Mouse (Mus musculus): ENCODE results near the gene Btbd3. TPM values are rescaled to one million over a fixed set of nuclear protein-coding genes. Genes with fewer than 3 reads are reported as not detected.

Gene Btbd3
- polyA plus RNA-seq (2012; rRNA removed) = 1.4 and 1.6 TPM in 2 replicates

DNA sequence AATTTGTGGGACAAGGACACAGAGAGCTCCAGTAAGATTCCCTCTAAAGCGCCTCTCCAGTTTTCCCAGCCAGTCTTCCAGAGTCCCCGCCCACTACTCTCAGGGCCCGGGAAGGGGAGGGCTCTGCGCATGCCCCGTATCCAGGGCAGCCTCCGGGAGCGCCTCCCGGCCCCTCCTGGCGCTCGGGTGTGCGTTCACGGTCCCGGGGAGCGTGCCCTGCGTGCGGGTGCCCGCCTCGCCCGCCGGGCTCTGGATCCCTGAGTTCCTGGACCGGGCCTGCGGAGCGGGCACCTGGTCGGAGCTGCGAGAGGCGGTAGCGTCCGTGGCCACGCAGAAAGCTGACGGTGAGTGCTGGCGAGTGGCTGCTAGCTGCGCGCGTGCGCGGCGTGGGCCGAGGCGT lies at the start of gene Btbd3:
Gene Btbd3, plus strand, starts transcription at position 155 of the 400 bp plus-strand sequence.
- no peaks in the 10 kb centered on the region for H3K36me3 ChIP-seq (ENCODE audit: control insufficient read depth, insufficient read depth, low read length)
- peak within 1 kb of the TSS; percentile 95 for H3K4me3 ChIP-seq (ENCODE audit: control insufficient read depth, low read depth, low read length)
- no peaks in the 10 kb centered on the region for H3K27me3 ChIP-seq (ENCODE audit: control insufficient read depth, insufficient read depth, low read length)
- peaks cover 5% of the 10 kb centered on the region for H3K4me1 ChIP-seq (ENCODE audit: control insufficient read depth, insufficient read depth, low read length)
- H3K27ac ChIP-seq (ENCODE audit: control insufficient read depth, insufficient read depth, low read depth, low read length) = peak within 1 kb of the TSS; percentile 91
- TF ChIP-seq CTCF (IDR thresholded peaks at IDR 0.05; ENCODE audit: control insufficient read depth, insufficient read depth, insufficient replicate concordance, low read depth, low read length) (no peak), POLR2A (IDR thresholded peaks at IDR 0.05; ENCODE audit: control insufficient read depth, low read depth, low read length) (peak; percentile 61; the same call in 1 of the 2 replicates)

DNA sequence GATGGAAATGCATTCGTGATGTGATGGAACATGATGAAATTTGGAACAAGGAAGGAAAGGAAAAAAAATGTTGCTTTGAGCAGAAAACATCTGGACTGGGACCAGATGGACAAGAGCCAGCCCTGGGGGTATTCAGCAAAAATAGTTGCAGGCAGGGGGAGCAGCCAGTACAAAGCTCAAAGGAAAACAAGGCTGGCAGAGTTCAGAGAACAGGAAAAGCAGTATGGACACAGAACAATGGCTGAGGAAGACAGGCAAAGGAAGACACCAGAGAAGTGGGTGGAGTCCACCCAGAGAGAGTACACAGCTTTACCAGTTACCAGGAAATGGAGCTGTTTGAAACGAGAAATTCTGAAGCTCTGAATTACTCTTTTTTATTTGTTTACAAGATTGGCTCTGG lies 40.8 kb upstream of the Btbd3 start:
- H3K4me1 ChIP-seq (ENCODE audit: control insufficient read depth, insufficient read depth, low read length) = no peaks in the 10 kb centered on the region
- TF ChIP-seq CTCF (IDR thresholded peaks at IDR 0.05; ENCODE audit: control insufficient read depth, insufficient read depth, insufficient replicate concordance, low read depth, low read length) (no peak), POLR2A (IDR thresholded peaks at IDR 0.05; ENCODE audit: control insufficient read depth, low read depth, low read length) (no peak)
- H3K36me3 ChIP-seq (ENCODE audit: control insufficient read depth, insufficient read depth, low read length) = no peaks in the 10 kb centered on the region
- no peaks in the 10 kb centered on the region for H3K27me3 ChIP-seq (ENCODE audit: control insufficient read depth, insufficient read depth, low read length)
- H3K4me3 ChIP-seq (ENCODE audit: control insufficient read depth, low read depth, low read length) = no peak overlapping the region
- H3K27ac ChIP-seq (ENCODE audit: control insufficient read depth, insufficient read depth, low read depth, low read length) = no peak overlapping the region

DNA sequence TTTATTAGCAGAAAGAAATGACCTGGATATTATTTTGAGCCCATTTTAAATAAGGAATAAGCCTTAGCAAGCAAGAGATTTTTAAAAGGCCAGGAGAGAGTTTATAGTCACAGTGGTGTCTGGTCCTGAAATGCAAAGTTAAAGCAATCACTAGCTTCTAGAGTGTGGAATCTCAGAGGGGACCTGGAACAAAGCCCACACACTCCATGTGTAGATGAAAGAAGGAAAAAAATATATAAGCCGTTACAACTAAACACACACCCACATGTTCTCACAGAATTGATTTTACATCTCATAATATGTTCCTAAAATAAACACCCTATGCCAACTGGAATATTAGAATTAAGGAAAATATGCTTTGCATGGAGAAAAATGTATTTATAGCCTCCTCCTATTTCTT lies 36.1 kb upstream of the Btbd3 start:
- Histone ChIP-seq H3K27ac (ENCODE audit: control insufficient read depth, insufficient read depth, low read depth, low read length) (no peak overlapping the region), H3K4me3 (ENCODE audit: control insufficient read depth, low read depth, low read length) (no peak overlapping the region), H3K27me3 (ENCODE audit: control insufficient read depth, insufficient read depth, low read length) (no peaks in the 10 kb centered on the region), H3K36me3 (ENCODE audit: control insufficient read depth, insufficient read depth, low read length) (no peaks in the 10 kb centered on the region), H3K4me1 (ENCODE audit: control insufficient read depth, insufficient read depth, low read length) (no peaks in the 10 kb centered on the region)
- no peak for TF ChIP-seq POLR2A (IDR thresholded peaks at IDR 0.05; ENCODE audit: control insufficient read depth, low read depth, low read length)
- no peak for TF ChIP-seq CTCF (IDR thresholded peaks at IDR 0.05; ENCODE audit: control insufficient read depth, insufficient read depth, insufficient replicate concordance, low read depth, low read length)

DNA sequence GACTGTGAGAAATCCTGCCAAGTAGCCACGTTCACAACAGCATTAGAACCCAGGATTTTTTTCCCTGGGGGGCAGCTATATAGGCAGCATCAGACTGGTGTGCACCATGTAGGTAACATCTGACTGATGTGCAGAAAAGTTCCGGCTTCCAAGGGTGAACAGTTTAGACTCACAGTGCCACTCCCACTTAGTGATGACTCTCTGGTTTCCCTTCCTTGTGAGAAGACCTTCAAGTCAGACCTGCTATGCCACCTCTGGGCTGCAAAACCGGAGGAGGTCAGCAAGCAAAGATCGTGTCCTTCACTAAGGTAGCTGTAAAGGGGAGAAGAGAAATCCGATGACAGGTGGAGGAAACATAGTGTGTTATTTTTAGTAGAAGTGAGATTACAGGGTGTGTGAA lies 24.1 kb upstream of the Btbd3 start:
- Histone ChIP-seq H3K27me3 (ENCODE audit: control insufficient read depth, insufficient read depth, low read length) (no peaks in the 10 kb centered on the region), H3K4me1 (ENCODE audit: control insufficient read depth, insufficient read depth, low read length) (no peaks in the 10 kb centered on the region), H3K27ac (ENCODE audit: control insufficient read depth, insufficient read depth, low read depth, low read length) (no peak overlapping the region), H3K4me3 (ENCODE audit: control insufficient read depth, low read depth, low read length) (no peak overlapping the region), H3K36me3 (ENCODE audit: control insufficient read depth, insufficient read depth, low read length) (no peaks in the 10 kb centered on the region)
- TF ChIP-seq POLR2A (IDR thresholded peaks at IDR 0.05; ENCODE audit: control insufficient read depth, low read depth, low read length) (no peak), CTCF (IDR thresholded peaks at IDR 0.05; ENCODE audit: control insufficient read depth, insufficient read depth, insufficient replicate concordance, low read depth, low read length) (no peak)

DNA sequence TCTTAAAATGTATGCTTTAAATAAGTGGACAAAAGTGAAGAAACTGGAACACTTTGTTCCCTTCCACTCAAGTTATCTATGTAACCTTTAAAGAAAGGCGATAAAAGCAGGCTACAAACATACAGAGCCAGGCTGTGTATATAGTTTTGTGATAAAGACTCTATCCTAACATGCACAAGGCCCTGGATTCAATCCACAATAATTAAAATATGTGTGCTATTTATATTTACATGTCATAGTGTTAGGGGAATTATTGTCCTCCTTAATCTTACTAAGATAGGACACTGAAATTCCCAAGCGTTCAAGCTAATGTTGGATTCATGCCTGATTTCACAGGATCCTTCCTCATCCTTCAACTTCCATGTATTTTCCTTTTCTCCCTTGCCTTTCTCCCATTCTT lies 20.2 kb upstream of the Btbd3 start:
- TF ChIP-seq CTCF (IDR thresholded peaks at IDR 0.05; ENCODE audit: control insufficient read depth, insufficient read depth, insufficient replicate concordance, low read depth, low read length) = no peak
- no peak for TF ChIP-seq POLR2A (IDR thresholded peaks at IDR 0.05; ENCODE audit: control insufficient read depth, low read depth, low read length)
- no peaks in the 10 kb centered on the region for H3K36me3 ChIP-seq (ENCODE audit: control insufficient read depth, insufficient read depth, low read length)
- no peak overlapping the region for H3K4me3 ChIP-seq (ENCODE audit: control insufficient read depth, low read depth, low read length)
- H3K27me3 ChIP-seq (ENCODE audit: control insufficient read depth, insufficient read depth, low read length) = no peaks in the 10 kb centered on the region
- no peaks in the 10 kb centered on the region for H3K4me1 ChIP-seq (ENCODE audit: control insufficient read depth, insufficient read depth, low read length)
- H3K27ac ChIP-seq (ENCODE audit: control insufficient read depth, insufficient read depth, low read depth, low read length) = no peak overlapping the region

DNA sequence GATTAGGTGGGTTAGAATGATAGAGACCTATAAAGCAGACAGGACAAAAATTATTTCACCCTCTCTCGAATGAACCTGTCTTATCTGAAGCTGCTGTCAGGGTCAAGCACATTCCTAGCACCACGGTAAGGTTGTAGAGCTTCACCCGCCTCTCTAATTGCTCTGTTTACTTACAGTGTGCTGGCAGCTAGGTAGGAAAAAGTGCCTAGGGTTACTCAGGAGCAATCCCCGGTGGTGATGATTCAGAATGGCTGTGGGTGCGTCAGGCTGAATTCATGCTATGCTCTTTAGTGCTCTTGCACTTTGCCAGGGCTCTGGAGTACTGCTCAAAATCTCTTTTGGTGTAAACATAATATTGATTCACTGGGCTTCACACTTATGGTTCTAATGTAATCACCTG lies 13.9 kb upstream of the Btbd3 start:
- no peak overlapping the region for H3K4me3 ChIP-seq (ENCODE audit: control insufficient read depth, low read depth, low read length)
- no peaks in the 10 kb centered on the region for H3K4me1 ChIP-seq (ENCODE audit: control insufficient read depth, insufficient read depth, low read length)
- H3K36me3 ChIP-seq (ENCODE audit: control insufficient read depth, insufficient read depth, low read length) = no peaks in the 10 kb centered on the region
- TF ChIP-seq CTCF (IDR thresholded peaks at IDR 0.05; ENCODE audit: control insufficient read depth, insufficient read depth, insufficient replicate concordance, low read depth, low read length) (no peak), POLR2A (IDR thresholded peaks at IDR 0.05; ENCODE audit: control insufficient read depth, low read depth, low read length) (no peak)
- H3K27ac ChIP-seq (ENCODE audit: control insufficient read depth, insufficient read depth, low read depth, low read length) = no peak overlapping the region
- no peaks in the 10 kb centered on the region for H3K27me3 ChIP-seq (ENCODE audit: control insufficient read depth, insufficient read depth, low read length)

DNA sequence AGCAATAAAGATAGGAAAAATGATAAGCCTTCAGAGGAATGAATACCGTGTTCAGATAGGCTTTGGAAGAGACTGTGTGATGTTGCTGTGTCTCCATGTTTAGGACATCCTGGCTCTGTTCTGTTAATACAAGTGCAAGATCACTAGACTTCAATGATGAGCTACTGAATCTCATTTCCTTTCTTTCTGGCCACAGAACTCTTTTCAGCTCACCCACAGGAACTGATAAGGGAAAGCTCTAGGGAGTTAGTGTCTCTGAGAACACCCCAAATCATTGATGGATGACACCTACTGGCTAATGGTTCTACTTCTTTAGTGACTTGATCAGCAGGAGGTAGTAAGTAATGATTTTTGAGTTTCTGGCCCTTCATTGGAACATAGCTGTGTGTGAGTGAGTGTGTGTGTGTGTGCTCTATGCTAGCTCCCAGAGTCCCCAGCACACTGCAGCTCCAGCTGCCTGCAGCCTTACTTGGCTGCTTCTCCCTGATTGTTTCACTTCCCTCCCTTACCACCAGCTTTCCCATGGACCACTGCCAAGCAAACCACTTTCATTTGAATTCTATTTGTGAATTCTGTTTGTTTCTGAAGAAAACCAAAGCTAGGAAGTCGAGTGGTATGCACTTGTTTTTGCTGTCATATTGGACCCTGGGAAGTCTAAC lies 10.6 kb upstream of the Btbd3 start:
- H3K4me3 ChIP-seq (ENCODE audit: control insufficient read depth, low read depth, low read length) = no peak overlapping the region
- no peaks in the 10 kb centered on the region for H3K4me1 ChIP-seq (ENCODE audit: control insufficient read depth, insufficient read depth, low read length)
- H3K36me3 ChIP-seq (ENCODE audit: control insufficient read depth, insufficient read depth, low read length) = no peaks in the 10 kb centered on the region
- H3K27me3 ChIP-seq (ENCODE audit: control insufficient read depth, insufficient read depth, low read length) = no peaks in the 10 kb centered on the region
- no peak overlapping the region for H3K27ac ChIP-seq (ENCODE audit: control insufficient read depth, insufficient read depth, low read depth, low read length)
- TF ChIP-seq CTCF (IDR thresholded peaks at IDR 0.05; ENCODE audit: control insufficient read depth, insufficient read depth, insufficient replicate concordance, low read depth, low read length) (no peak), POLR2A (IDR thresholded peaks at IDR 0.05; ENCODE audit: control insufficient read depth, low read depth, low read length) (no peak)
